Mouse (Mus musculus): ENCODE results near the gene Iqsec1. TPM values are rescaled to one million over a fixed set of nuclear protein-coding genes. Genes with fewer than 3 reads are reported as not detected.

Iqsec1 gene
- polyA plus RNA-seq, 1 experiment from 2014 or later = 8.7 TPM

DNA sequence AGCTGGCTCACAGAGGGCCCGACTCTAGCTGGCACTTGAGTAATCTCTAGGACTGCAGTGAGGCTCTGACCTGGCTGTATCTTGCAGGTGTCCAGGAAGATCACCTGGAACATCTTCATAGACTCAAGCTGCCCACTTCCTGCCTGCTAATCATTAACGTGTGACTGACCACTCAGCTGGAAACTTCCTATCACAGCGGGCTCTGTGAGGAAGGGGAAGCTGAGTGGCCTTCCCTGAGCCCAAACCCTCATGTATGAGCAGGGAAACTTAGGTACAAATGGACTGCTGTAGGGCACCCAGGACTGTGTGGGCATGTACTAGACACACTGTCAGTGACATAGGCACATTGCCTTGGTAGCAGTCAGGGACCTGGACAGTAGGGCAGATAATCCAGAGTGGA lies 268.3 kb downstream of the Iqsec1 start:
- Histone ChIP-seq H3K36me3 (no peaks in the 10 kb centered on the region), H3K4me2 (replicated peaks) (no peak overlapping the region), H3K27me3 (replicated peaks) (no peaks in the 10 kb centered on the region), H3K9ac (no peak overlapping the region), H3K9me3 (no peaks in the 10 kb centered on the region), H3K4me1 (replicated peaks) (peaks cover 21% of the 10 kb centered on the region), H3K27ac (no peak overlapping the region), H3K4me3 (replicated peaks) (no peak overlapping the region)
- WGBS = 54% methylated on average over 3 of the region's 3 CpGs
- ATAC-seq = no peak

DNA sequence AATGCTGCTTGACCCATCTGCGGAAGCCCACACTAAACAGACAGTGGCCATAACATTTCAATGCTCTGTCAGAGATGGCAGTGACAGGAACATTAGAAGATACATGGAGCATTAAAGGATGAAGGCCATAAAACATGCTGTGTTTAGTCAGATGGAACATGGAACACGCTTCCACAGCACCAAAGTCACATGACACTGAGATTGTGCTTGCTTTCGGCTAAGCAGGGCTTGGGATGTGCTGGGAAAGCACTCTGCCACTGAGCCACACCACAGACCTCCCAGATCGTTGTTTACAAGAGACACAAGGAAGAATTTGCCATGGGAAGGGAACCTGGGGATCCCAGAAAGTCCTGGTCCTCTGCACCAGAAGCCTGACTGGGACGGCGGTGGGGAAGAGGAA lies 269.1 kb downstream of the Iqsec1 start:
- Histone ChIP-seq H3K9ac (no peak overlapping the region), H3K4me3 (replicated peaks) (no peak overlapping the region), H3K4me2 (replicated peaks) (no peak overlapping the region), H3K27ac (no peak overlapping the region), H3K27me3 (replicated peaks) (no peaks in the 10 kb centered on the region), H3K36me3 (no peaks in the 10 kb centered on the region), H3K9me3 (no peaks in the 10 kb centered on the region), H3K4me1 (replicated peaks) (peaks cover 29% of the 10 kb centered on the region)
- ATAC-seq = no peak
- WGBS = 66% methylated on average over 6 of the region's 6 CpGs

DNA sequence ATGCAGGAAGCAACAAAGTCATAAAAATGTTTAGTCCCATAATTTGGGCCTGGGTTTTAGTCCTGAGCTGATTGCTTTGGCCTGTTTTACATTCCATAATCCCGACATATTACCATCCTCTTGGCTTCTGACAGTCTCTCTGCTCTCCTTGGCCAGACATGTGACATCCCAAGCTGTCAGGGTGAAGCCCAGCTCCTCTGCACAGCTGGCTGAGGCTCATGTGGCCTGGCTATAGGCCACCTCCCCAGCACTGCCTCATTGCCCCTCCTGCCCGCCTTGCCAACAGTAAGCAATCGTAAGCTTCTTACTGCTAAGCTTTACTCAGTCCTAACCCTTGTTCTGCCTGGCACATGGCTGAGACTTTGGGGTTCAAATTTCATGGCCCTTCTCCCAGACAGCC lies 270.0 kb downstream of the Iqsec1 start:
- 86% methylated on average over 3 of the region's 3 CpGs for WGBS
- H3K4me1 ChIP-seq (replicated peaks) = peaks cover 36% of the 10 kb centered on the region

DNA sequence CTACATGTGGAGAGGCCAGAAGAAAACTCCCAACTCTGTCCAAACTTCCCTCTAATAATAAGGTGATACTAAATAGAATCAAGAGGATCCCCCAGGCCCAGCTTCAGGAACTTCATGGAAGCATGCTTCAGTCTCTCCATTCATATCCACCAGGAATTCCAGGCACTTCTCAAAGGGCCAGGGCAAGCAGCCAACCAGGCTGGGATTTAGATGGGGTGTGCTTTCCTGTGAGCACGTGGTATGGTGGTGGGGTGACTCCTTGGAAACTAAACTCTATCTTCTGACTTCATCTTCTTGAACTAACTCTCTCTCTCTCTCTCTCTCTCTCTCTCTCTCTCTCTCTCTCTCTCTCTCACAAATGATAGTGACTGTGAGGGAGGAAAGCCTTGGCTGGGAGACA lies 270.8 kb downstream of the Iqsec1 start:
- Histone ChIP-seq H3K4me1 (replicated peaks) (peaks cover 44% of the 10 kb centered on the region), H3K27me3 (replicated peaks) (no peaks in the 10 kb centered on the region), H3K36me3 (no peaks in the 10 kb centered on the region), H3K27ac (no peak overlapping the region), H3K9ac (no peak overlapping the region), H3K4me3 (replicated peaks) (no peak overlapping the region), H3K4me2 (replicated peaks) (no peak overlapping the region), H3K9me3 (no peaks in the 10 kb centered on the region)
- WGBS = 33% methylated on average over 1 of the region's 1 CpGs
- ATAC-seq = no peak

More for the DNA sequence above, 270.0 kb downstream of the Iqsec1 start:
- Histone ChIP-seq H3K9me3 (no peaks in the 10 kb centered on the region), H3K4me2 (replicated peaks) (no peak overlapping the region), H3K27ac (no peak overlapping the region), H3K9ac (no peak overlapping the region), H3K27me3 (replicated peaks) (no peaks in the 10 kb centered on the region), H3K36me3 (no peaks in the 10 kb centered on the region), H3K4me3 (replicated peaks) (no peak overlapping the region)
- no peak for ATAC-seq

DNA sequence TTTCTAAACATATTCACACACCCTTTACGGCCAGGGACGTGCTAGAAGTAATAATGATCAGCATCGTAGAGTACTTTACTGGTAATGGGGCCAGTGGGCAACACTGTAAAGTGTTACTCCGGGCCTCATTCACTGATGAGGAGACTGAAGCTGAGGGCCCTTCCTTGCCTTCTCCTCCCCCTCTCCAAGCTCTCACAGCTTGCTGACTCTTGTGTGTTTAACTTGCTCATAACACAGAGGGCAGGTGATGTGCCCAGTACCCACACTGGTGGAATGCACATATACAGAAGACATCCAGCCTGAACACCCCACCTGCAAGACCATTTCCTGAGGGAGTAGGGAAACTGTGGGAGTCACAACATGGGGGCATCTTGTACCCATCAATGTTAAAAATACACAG lies 271.6 kb downstream of the Iqsec1 start:
- H3K4me1 ChIP-seq (replicated peaks) = peaks cover 52% of the 10 kb centered on the region
- WGBS = 46% methylated on average over 4 of the region's 4 CpGs
- no peaks in the 10 kb centered on the region for H3K27me3 ChIP-seq (replicated peaks)
- H3K27ac ChIP-seq = peak overlapping the region; percentile 83; the same call in 1 of the 2 replicates
- no peaks in the 10 kb centered on the region for H3K9me3 ChIP-seq
- no peak overlapping the region for H3K9ac ChIP-seq
- no peak for ATAC-seq
- H3K36me3 ChIP-seq = no peaks in the 10 kb centered on the region
- peak overlapping the region; percentile 69 for H3K4me3 ChIP-seq (replicated peaks)
- peak overlapping the region; percentile 85 for H3K4me2 ChIP-seq (replicated peaks)

DNA sequence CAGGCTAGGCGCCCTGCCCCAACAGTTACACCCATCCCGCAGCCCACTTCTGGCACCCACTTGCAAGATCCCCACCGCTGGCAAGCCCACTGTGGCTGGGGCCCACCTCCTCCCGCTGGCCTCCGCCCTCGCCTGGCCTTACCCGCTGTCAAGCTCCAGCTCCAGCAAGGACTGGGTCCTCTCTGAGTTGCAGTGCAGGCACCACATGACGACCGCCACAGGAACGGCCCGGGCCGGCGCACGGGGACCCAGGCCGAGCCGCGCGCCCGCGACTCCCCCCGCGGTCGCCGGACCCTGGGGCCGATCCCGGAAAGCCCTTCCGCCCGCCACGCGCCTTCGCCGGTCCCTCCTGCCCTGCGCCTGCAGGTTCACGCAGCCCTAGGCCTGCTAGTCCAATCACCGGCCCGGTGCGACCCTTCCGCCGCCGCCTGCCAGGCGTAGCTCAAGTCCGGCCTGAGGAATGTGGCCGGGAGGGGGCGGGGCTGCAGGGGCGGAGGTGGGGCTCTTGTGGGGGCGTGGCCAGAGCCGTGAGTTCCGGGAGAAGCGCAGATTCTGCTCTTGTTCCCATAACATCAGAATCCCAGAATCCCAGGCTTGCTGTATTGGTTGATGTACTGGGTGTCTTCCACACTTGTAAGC lies 272.3 kb downstream of the Iqsec1 start:
- peak overlapping the region; percentile 83 for H3K27ac ChIP-seq
- H3K9me3 ChIP-seq = no peaks in the 10 kb centered on the region
- no peaks in the 10 kb centered on the region for H3K27me3 ChIP-seq (replicated peaks)
- H3K4me3 ChIP-seq (replicated peaks) = peak overlapping the region; percentile 69
- under 1% methylated on average over 49 of the region's 49 CpGs for WGBS
- H3K9ac ChIP-seq = peak overlapping the region; percentile 74
- no peaks in the 10 kb centered on the region for H3K36me3 ChIP-seq
- ATAC-seq = peak; percentile 82
- peak overlapping the region; percentile 85 for H3K4me2 ChIP-seq (replicated peaks)
- H3K4me1 ChIP-seq (replicated peaks) = peaks cover 58% of the 10 kb centered on the region

DNA sequence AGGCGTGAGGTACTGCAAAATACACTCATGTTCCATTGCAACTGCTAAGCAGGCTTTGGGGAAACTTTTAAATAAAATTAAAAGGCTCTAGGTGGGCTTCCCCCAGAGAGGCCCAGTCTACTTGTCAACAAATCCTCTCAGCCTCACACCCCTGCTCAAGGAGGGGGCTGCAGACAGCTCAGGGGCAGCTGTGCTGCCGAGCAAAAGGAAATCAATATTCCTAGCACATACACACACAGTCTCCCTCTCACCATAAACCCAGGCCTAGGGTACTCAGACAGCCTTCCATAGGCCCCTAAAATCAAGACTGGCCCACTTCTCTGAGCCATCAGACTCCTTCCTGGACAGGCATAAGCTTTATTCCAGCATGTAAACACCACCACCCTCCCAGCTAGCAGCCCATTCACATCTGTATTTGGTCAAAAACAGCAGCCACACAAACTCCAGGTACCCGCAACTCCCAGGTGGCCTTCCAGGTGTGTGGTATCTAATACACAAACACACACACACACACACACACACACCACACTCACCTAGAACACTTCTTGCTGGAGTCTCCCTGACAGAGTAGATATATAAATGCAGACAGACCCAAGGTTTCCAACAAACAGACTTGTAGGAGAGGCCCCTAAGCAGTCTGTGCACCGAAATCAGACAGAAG lies 273.1 kb downstream of the Iqsec1 start:
- Histone ChIP-seq H3K9me3 (no peaks in the 10 kb centered on the region), H3K4me1 (replicated peaks) (peaks cover 60% of the 10 kb centered on the region), H3K4me2 (replicated peaks) (peak overlapping the region; percentile 85), H3K9ac (peak overlapping the region; percentile 74), H3K4me3 (replicated peaks) (peak overlapping the region; percentile 69), H3K27me3 (replicated peaks) (no peaks in the 10 kb centered on the region), H3K36me3 (no peaks in the 10 kb centered on the region), H3K27ac (peak overlapping the region; percentile 83)
- WGBS = 30% methylated on average over 4 of the region's 4 CpGs
- ATAC-seq = no peak

DNA sequence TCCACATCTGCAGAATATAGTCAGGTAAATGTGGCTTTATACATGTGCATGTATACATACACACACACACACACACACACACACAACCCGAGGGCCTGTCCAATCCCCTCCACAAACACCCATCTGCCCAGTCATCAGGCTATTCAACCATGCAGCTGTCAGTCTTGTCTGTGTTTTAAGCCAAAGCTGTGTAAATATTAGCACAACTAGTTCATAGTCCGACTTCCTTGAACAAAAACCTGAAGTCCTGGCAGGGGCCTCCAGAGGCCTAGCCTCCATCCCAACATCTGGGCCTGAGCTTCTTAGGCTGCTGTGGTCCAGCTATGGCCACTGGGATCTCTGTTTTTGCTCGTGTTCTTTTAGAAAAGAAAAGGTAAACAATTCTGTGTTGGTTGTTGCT lies 274.8 kb downstream of the Iqsec1 start:
- Histone ChIP-seq H3K27me3 (replicated peaks) (no peaks in the 10 kb centered on the region), H3K27ac (peak overlapping the region; percentile 51; the same call in 1 of the 2 replicates), H3K4me2 (replicated peaks) (peak overlapping the region; percentile 33), H3K36me3 (no peaks in the 10 kb centered on the region), H3K9ac (no peak overlapping the region), H3K4me1 (replicated peaks) (peaks cover 55% of the 10 kb centered on the region), H3K4me3 (replicated peaks) (no peak overlapping the region), H3K9me3 (no peaks in the 10 kb centered on the region)
- ATAC-seq = peak; percentile 24
- 29% methylated on average over 3 of the region's 3 CpGs for WGBS

DNA sequence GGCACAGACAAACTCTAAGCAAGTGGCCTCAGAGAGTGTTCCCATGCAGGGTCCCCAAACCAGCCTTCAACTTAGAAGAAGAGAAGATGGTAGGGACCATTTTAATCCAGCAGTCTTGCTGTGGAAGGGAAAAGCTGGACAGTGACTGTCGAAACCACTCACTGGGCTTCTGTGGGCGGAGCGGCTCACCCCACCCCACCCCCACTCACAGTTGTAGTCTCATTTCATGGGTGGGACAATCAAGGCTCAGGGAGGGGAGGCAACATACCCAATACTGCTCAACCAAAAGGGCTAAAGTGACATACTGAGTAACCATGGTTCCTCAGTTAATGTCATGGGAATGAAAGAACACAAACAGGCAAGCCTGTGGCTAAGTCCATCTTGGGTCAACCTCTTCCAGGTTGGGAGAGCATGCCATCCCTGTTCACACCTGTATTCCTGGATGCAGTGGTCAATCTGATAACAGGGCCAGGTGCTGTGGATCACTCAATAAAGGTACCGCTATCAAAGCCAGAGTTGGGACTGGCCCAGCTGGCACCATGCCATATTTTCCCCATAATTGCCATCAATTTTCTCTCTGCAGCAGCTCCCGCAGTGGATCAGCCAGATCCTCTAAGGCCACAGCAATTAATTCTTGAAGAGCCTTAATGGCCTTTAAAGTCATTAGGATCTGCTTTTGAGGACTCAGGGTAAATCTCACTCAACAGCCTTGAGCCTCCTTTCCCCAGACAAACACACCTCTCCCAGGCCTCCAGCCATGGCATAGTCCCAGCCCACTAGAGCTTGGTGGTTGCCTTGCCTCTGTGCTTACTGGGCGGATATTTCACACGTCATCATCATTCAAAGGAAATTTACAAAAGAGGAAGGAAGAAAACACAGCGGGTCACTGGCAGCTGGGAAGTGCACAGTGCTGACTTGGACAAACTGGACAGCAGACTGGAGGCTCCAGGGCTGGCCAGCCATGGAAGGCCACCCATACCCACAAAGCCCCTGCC lies 275.7 kb downstream of the Iqsec1 start:
- Histone ChIP-seq H3K9ac (no peak overlapping the region), H3K4me1 (replicated peaks) (peaks cover 53% of the 10 kb centered on the region), H3K9me3 (no peaks in the 10 kb centered on the region), H3K27ac (peak overlapping the region; percentile 51), H3K27me3 (replicated peaks) (no peaks in the 10 kb centered on the region), H3K36me3 (no peaks in the 10 kb centered on the region), H3K4me3 (replicated peaks) (no peak overlapping the region), H3K4me2 (replicated peaks) (peak overlapping the region; percentile 30)
- WGBS = 41% methylated on average over 8 of the region's 8 CpGs
- peak; percentile 24 for ATAC-seq

DNA sequence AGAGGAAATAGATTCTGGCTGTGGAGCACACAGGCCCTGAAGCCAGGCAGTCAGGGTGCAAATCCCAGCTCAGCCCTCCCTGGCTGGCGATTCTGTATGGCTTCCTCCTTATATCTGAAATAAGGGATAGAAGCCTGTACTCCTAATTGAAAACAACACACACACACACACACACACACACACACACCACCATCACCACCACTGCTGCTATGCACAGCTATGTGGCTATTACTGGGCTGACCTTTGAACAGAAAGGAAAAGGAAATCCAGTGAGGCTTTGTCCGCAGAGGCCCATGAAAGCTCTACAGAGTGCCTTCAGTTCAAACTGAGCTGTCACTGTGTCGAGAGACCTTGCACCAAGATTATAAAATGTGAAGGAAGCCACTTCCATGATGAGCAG lies 276.4 kb downstream of the Iqsec1 start:
- Histone ChIP-seq H3K27me3 (replicated peaks) (no peaks in the 10 kb centered on the region), H3K27ac (peak overlapping the region; percentile 51), H3K4me1 (replicated peaks) (peaks cover 56% of the 10 kb centered on the region), H3K4me2 (replicated peaks) (peak overlapping the region; percentile 30), H3K4me3 (replicated peaks) (no peak overlapping the region), H3K36me3 (no peaks in the 10 kb centered on the region), H3K9ac (no peak overlapping the region), H3K9me3 (no peaks in the 10 kb centered on the region)
- ATAC-seq = peak; percentile 29; the same call in 1 of the 2 replicates
- 49% methylated on average over 3 of the region's 3 CpGs for WGBS

DNA sequence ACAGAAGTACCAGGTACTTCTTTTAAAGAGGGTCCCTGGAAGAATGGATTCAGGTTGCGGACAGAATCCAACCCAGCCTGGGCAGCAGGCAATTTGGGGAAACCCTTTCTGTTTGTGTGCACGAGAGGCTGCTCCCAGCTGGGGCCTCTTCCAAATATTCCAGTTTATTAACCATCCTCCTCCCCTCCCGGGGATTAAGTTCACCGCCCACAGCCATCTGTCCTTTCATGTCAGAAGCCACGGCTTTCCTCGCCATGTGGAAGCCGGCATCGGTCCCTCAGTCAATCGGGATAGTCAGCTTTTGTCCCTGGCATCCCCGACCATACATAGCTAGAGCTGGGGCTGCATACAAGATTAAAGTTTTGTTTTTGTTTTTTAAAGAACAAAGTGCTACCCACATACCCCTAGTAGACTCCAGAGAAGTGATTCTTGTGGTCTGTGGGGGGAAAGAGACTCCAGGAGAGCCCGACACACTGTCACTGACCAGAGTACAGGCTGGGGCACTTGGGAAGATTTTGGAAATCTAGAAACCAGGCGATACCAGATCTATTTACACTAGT lies 276.9 kb downstream of the Iqsec1 start:
- 50% methylated on average over 12 of the region's 12 CpGs for WGBS
- ATAC-seq = no peak
- peak overlapping the region; percentile 51; the same call in 1 of the 2 replicates for H3K27ac ChIP-seq
- H3K4me2 ChIP-seq (replicated peaks) = peak overlapping the region; percentile 30; the same call in 1 of the 2 replicates
- no peaks in the 10 kb centered on the region for H3K27me3 ChIP-seq (replicated peaks)
- no peak overlapping the region for H3K9ac ChIP-seq
- H3K4me3 ChIP-seq (replicated peaks) = no peak overlapping the region
- H3K36me3 ChIP-seq = no peaks in the 10 kb centered on the region
- peaks cover 56% of the 10 kb centered on the region for H3K4me1 ChIP-seq (replicated peaks)
- H3K9me3 ChIP-seq = no peaks in the 10 kb centered on the region

DNA sequence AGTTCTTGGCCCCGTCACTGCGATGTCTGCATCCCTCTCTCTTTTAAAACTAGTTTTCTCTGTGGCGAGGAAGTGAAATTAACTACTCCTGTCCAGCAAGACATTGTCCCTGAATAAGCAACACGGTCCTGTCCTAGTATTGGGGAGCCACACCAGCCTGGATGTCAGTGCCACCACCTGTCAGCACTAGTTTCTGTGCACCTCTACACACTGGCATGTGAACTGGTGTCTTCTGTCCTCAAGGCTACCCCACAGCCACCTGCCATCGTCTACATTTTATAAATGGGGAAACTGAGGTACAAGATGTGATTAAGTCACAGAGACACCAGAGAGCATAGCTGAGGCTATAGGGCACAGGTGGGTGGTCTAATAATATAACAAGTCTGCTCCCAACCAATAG lies 277.7 kb downstream of the Iqsec1 start:
- H3K9me3 ChIP-seq = no peaks in the 10 kb centered on the region
- 88% methylated on average over 5 of the region's 5 CpGs for WGBS
- H3K36me3 ChIP-seq = no peaks in the 10 kb centered on the region
- peaks cover 63% of the 10 kb centered on the region for H3K4me1 ChIP-seq (replicated peaks)
- no peak overlapping the region for H3K27ac ChIP-seq
- H3K27me3 ChIP-seq (replicated peaks) = no peaks in the 10 kb centered on the region
- H3K4me3 ChIP-seq (replicated peaks) = no peak overlapping the region
- no peak overlapping the region for H3K4me2 ChIP-seq (replicated peaks)
- no peak for ATAC-seq
- no peak overlapping the region for H3K9ac ChIP-seq
